Mouse (Mus musculus) ES-Bruce4 (cell line): Measurements from ENCODE around the gene Cox15.

ENCODE experiments used
- CTCF ChIP-seq: IDR thresholded peaks from one replicate; pipeline ENCODE4 v1.8.1; 2011; ENCODE audit warnings: low read depth, low read length
- POLR2A ChIP-seq: IDR thresholded peaks from one replicate; pipeline ENCODE4 v1.8.1; 2011; ENCODE audit warnings: low read length; ENCODE audit not compliant: insufficient read depth

- TF ChIP-seq CTCF (no peak), POLR2A (no peak)
These were observed 29.9 kb downstream of the Cox15 start for GRCm38 (mm10) chr19:43722891-43723290.
